Mouse (Mus musculus) kidney, adult 2 months (tissue): ENCODE measurements around the gene Map4k4. TPM values are rescaled to one million over a fixed set of nuclear protein-coding genes. Genes with fewer than 3 reads are reported as not detected.

Experiments used
- DNase-seq: peaks from one replicate; pipeline ENCODE4 v3.0.0; 2021
- H3K27ac ChIP-seq: fragments of 200-500 bp; 2 replicates; pipeline ENCODE4 v1.5.1; 2012; ENCODE audit warnings: low read depth, low read length, control low read depth, inconsistent platforms; ENCODE audit not compliant: insufficient read depth
- H3K27me3 ChIP-seq: fragments of 200-500 bp; replicated peaks from 2 replicates; pipeline ENCODE4 v1.6.1; 2012; ENCODE audit warnings: mild to moderate bottlenecking, moderate library complexity, low read length, inconsistent platforms; ENCODE audit not compliant: control insufficient read depth, insufficient read depth
- H3K36me3 ChIP-seq: fragments of 200-500 bp; 2 replicates; pipeline ENCODE4 v1.6.1; 2012; ENCODE audit warnings: mild to moderate bottlenecking, moderate library complexity, low read length, inconsistent platforms; ENCODE audit not compliant: control insufficient read depth, insufficient read depth
- H3K4me1 ChIP-seq: fragments of 200-500 bp; 2 replicates; pipeline ENCODE4 v1.6.1; 2011; ENCODE audit warnings: low read length; ENCODE audit not compliant: control insufficient read depth, insufficient read depth
- H3K4me3 ChIP-seq: fragments of 200-500 bp; 2 replicates; pipeline ENCODE4 v1.5.1; 2011; ENCODE audit warnings: mild to moderate bottlenecking, low read depth, low read length, control low read depth; ENCODE audit not compliant: insufficient read depth
- CTCF ChIP-seq: fragments of 200-500 bp; conservative IDR thresholded peaks from 2 replicates; pipeline ENCODE4 v1.5.1; 2011; ENCODE audit warnings: low read depth, mild to moderate bottlenecking, control low read depth, low read length, moderate library complexity, mixed read lengths; ENCODE audit not compliant: insufficient read depth, insufficient read length
- POLR2A ChIP-seq: fragments of 200-500 bp; IDR thresholded peaks from one replicate; pipeline ENCODE4 v1.6.1; 2011; ENCODE audit warnings: low read depth, low read length, control low read depth
- WGBS: fragments of 180-500 bp; shearing (Covaris S2); methylation state at CpG from one replicate; pipeline ENCODE4 v1.1.7; 2018; 5-methylcytosine and 5-hydroxymethylcytosine counted together
- polyA plus RNA-seq: library from polyadenylated mRNA; depleted of rRNA; stranded (reverse); fragments of >200 nt; gene quantifications from 2 replicates; pipeline ENCODE4 v1.2.3, GENCODE M21; 2012; rRNA removed

The Map4k4 gene
- polyA plus RNA-seq, 1 experiment: 29.2 TPM

- no peaks in the 10 kb centered on the region for H3K27me3 ChIP-seq
- H3K4me3 ChIP-seq: no peak overlapping the region
- H3K36me3 ChIP-seq: no peaks in the 10 kb centered on the region
- H3K27ac ChIP-seq: no peak overlapping the region
- H3K4me1 ChIP-seq: no peaks in the 10 kb centered on the region
- TF ChIP-seq POLR2A (no peak), CTCF (no peak)
- DNase-seq: no peak
- WGBS: 76% methylated on average over 5 of the region's 5 CpGs
Measured at GRCm38 (mm10) chr1:40057351-40057750, 156.6 kb downstream of the Map4k4 start.

- no peak for DNase-seq
- Histone ChIP-seq H3K36me3 (no peaks in the 10 kb centered on the region), H3K27ac (no peak overlapping the region), H3K27me3 (no peaks in the 10 kb centered on the region), H3K4me3 (no peak overlapping the region), H3K4me1 (no peaks in the 10 kb centered on the region)
- TF ChIP-seq CTCF: no peak
- WGBS: 69% methylated on average over 11 of the region's 11 CpGs
Measured at GRCm38 (mm10) chr1:40058013-40058412, 157.3 kb downstream of the Map4k4 start.

DNA sequence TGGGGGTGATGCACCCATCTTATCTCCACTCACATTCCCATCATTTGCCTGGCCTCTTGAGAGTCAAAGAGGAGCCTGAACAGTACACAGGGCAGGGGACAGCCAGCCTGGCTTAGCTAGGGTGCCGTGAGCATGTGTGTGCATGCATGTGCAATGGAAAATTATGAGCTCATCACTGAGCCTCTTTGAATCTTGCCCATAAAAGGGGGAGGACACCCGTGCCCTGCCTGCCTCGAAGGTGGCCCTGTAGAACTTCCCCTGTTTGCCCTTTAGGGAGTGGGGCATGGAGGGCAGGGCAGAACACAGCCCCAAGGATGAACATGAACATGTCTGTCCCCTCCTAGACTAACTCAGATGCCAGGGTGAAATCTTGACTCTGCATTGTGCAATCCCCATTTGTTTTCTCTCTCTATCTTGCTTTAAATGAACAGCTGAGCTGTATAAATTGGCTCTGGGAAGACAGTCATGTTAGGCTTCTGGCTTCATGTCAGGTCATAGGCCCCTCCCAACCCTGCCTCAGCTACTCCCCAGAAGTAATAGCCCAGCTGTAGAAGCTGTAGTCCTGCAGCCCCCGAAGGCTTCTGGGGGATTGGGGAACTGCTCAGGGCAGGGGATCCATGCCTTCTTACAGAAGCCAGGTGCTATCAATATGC, 158.5 kb downstream of the Map4k4 start:
- 75% methylated on average over 4 of the region's 4 CpGs for WGBS

GRCm38 (mm10) chr1:40061359-40061758, 160.6 kb downstream of the Map4k4 start:
- H3K4me1 ChIP-seq: no peaks in the 10 kb centered on the region

More for the DNA sequence above, 158.5 kb downstream of the Map4k4 start:
- DNase-seq: no peak
- no peaks in the 10 kb centered on the region for H3K4me1 ChIP-seq
- no peak overlapping the region for H3K27ac ChIP-seq
- TF ChIP-seq POLR2A: no peak
- no peak for TF ChIP-seq CTCF
- H3K36me3 ChIP-seq: no peaks in the 10 kb centered on the region
- H3K4me3 ChIP-seq: no peak overlapping the region
- H3K27me3 ChIP-seq: no peaks in the 10 kb centered on the region

GRCm38 (mm10) chr1:40063409-40063808, 162.7 kb downstream of the Map4k4 start:
- H3K4me3 ChIP-seq: no peak overlapping the region
- no peaks in the 10 kb centered on the region for H3K36me3 ChIP-seq
- H3K27me3 ChIP-seq: no peaks in the 10 kb centered on the region
- no peak for DNase-seq
- H3K27ac ChIP-seq: no peak overlapping the region
- WGBS: 78% methylated on average over 4 of the region's 4 CpGs
- TF ChIP-seq POLR2A (no peak), CTCF (no peak)
- no peaks in the 10 kb centered on the region for H3K4me1 ChIP-seq

More at GRCm38 (mm10) chr1:40061359-40061758, 160.6 kb downstream of the Map4k4 start:
- TF ChIP-seq CTCF (no peak), POLR2A (no peak)
- no peaks in the 10 kb centered on the region for H3K27me3 ChIP-seq
- H3K36me3 ChIP-seq: no peaks in the 10 kb centered on the region
- 55% methylated on average over 9 of the region's 9 CpGs for WGBS
- DNase-seq: no peak
- H3K27ac ChIP-seq: no peak overlapping the region
- no peak overlapping the region for H3K4me3 ChIP-seq

- Histone ChIP-seq H3K27me3 (no peaks in the 10 kb centered on the region), H3K4me1 (no peaks in the 10 kb centered on the region; the same call in 1 of the 2 replicates), H3K4me3 (no peak overlapping the region), H3K36me3 (no peaks in the 10 kb centered on the region), H3K27ac (no peak overlapping the region)
- TF ChIP-seq POLR2A (no peak), CTCF (no peak)
- WGBS: 90% methylated on average over 8 of the region's 8 CpGs
- no peak for DNase-seq
Measured at GRCm38 (mm10) chr1:40064508-40064907, 163.8 kb downstream of the Map4k4 start.

- no peaks in the 10 kb centered on the region; the same call in 1 of the 2 replicates for H3K4me1 ChIP-seq
- no peak overlapping the region for H3K4me3 ChIP-seq
- H3K27me3 ChIP-seq: no peaks in the 10 kb centered on the region
- H3K27ac ChIP-seq: no peak overlapping the region
- no peak for TF ChIP-seq POLR2A
- no peak for TF ChIP-seq CTCF
- H3K36me3 ChIP-seq: no peaks in the 10 kb centered on the region
- peak; percentile 5 for DNase-seq
- 75% methylated on average over 4 of the region's 4 CpGs for WGBS
Measured at GRCm38 (mm10) chr1:40072558-40072957, 171.8 kb downstream of the Map4k4 start.

GRCm38 (mm10) chr1:40073779-40074178, 173.1 kb downstream of the Map4k4 start, which contains the start of gene Il1r2:
TSS of gene Il1r2 (plus strand) at chr1:40074079.
- H3K27me3 ChIP-seq: no peaks in the 10 kb centered on the region
- 83% methylated on average over 5 of the region's 5 CpGs for WGBS

More at GRCm38 (mm10) chr1:40073779-40074178, 173.1 kb downstream of the Map4k4 start, which contains the start of gene Il1r2:
- DNase-seq: no peak
- H3K36me3 ChIP-seq: no peaks in the 10 kb centered on the region
- no peaks in the 10 kb centered on the region; the same call in 1 of the 2 replicates for H3K4me1 ChIP-seq
- H3K4me3 ChIP-seq: no peak within 1 kb of the TSS
- no peak within 1 kb of the TSS for H3K27ac ChIP-seq
- TF ChIP-seq CTCF: no peak
- no peak for TF ChIP-seq POLR2A

Other genes with a start within 250 kb of the Map4k4 start
- 0.04 and 0.09 TPM in 2 replicates for gene Creg2, start 249.4 kb upstream of the Map4k4 start, polyA plus RNA-seq
- gene Rfx8, start 179.9 kb upstream of the Map4k4 start, polyA plus RNA-seq: not detected in 2 replicates
- not detected in 2 replicates for gene Gm3646, start 95.6 kb upstream of the Map4k4 start, polyA plus RNA-seq
- gene Il1r2, start 173.2 kb downstream of the Map4k4 start, polyA plus RNA-seq: 0.12 and 0.38 TPM in 2 replicates